Mouse (Mus musculus): ENCODE measurements at regions not wholly inside any gene's neighbourhood (a gene's known extent, or its start where the extent isn't known, plus 50 kb on each side); places are given as distances from the start of the nearest gene placed in this dataset.

- DNase-seq (ENCODE audit: low spot score), result no peak
Measured at GRCm38 (mm10) chr10:116726031-116726430, 144.7 kb upstream of the Cnot2 start.

GRCm38 (mm10) chr10:116721986-116722385 lies 140.7 kb upstream of the Cnot2 start:
- no peak for DNase-seq (ENCODE audit: low spot score)

GRCm38 (mm10) chr10:116719616-116720015 lies 138.3 kb upstream of the Cnot2 start:
- DNase-seq (ENCODE audit: low spot score), result no peak

- DNase-seq (ENCODE audit: low spot score), result no peak
Measured at GRCm38 (mm10) chr10:116717961-116718360, 136.7 kb upstream of the Cnot2 start.

DNA sequence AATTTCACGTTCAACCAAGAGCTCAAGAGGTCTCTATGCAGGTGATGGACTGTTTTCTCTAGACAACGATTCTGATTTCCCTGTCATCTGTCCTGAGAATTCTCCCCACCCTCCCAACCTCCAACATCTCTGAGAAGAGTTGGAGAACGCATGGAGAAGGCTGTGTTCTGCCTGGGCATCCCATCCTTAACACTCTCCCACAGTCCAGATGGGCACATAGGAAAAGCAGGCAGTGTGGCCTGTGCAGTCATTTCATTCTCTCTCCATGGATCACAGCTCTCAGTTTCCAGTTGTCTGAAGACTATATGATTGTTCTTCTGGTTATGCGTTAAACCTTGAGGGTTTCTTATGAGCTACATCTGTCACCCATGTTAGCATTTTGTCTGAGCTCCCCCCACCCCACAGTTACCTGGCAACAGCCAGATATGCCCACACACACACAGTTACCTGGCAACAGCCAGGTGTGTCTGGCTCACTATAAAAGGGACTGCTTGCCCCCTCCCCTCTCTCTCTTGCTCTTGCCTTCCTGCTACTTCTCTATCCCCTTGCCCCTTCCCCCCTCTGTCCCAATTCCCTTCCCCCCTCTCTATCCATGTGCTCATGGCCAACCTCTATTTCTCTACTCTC lies 135.8 kb upstream of the Cnot2 start:
- DNase-seq (ENCODE audit: low spot score), result no peak

GRCm38 (mm10) chr10:116713456-116713855 lies 132.1 kb upstream of the Cnot2 start:
- peak; percentile 71 for DNase-seq (ENCODE audit: low spot score)

DNA sequence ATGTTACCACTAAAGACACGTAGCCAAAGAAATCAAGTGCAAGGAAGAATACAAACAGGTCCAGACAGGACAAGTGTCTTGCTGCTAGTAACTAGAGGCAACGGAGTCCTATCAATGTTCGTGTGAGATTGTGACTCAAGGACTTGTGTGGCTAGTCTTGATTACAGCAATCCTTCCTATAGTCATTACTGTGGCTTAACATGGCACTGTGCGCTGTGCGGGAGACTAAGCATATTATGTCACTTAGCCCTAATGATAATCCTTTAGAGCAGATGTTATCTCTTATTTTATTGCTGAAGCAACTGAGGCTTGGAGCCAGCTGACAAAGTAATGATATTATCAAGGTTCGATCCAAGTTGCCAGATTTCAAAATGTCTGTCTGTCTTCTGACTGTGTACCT lies 125.7 kb upstream of the Cnot2 start:
- DNase-seq (ENCODE audit: low spot score), result no peak

- no peak for DNase-seq (ENCODE audit: low spot score)
Measured at GRCm38 (mm10) chr10:116701281-116701680, 120.0 kb upstream of the Cnot2 start.

DNA sequence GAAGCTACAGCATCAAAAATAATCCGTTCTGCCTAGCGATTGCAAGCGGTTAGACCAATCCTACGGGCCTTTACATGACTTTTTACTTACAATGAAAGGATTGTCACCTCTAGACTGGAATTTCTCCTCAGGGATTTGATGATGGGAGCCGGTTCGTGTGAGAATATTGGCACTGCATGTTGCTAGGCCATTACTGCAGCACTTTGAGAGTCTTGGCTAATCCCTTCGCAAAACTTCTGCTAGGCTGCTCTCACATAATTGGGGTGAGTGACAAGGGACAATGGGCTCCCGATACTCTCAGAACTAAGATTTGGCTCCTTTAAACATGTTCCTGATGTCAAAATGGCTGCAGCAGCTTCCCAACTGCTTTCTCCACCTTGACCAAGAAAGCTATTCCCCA lies 118.4 kb upstream of the Cnot2 start:
- no peak for DNase-seq (ENCODE audit: low spot score)

- no peak for DNase-seq (ENCODE audit: low spot score)
Measured at GRCm38 (mm10) chr10:116697628-116698316, 116.5 kb upstream of the Cnot2 start.

DNA sequence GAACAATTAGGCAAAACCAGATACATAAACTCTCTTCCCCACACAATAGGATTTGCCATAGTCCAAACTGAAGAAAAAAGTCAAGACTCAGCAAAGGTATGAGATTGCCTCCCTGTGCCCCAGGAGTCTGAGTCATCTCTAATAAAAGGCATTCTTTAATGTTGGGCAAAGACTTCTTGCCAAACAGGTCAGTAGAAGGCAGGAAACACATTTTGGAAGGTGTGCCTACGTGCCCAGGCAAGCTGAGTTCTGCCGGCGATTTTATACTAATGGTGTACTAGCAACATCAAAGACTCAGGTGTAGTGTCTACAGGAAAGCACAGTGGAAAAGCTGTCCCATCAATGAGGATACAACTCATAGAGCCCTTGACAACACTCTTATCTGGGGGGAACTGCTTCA lies 112.5 kb upstream of the Cnot2 start:
- no peak for DNase-seq (ENCODE audit: low spot score)

DNA sequence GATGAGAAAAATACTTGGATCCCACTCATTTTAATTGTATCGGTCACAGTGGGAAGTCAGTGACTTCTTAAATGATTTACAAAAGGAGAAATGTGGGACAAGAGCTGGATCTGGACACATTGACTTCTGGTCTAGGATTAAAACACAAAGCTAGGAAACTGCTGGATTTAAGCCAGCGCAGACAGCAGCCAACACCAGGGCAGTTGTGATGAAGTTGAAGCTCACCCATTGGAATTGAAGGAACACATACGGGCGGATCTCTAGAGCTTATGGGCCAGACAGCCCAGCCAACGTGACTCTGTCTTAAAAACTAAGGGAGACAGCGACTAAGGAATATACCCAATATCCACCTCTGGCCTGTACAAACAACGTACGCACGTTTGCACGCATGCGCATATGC lies 105.4 kb upstream of the Cnot2 start:
- DNase-seq (ENCODE audit: low spot score), result no peak

GRCm38 (mm10) chr10:116683374-116683773 lies 102.1 kb upstream of the Cnot2 start:
- no peak for DNase-seq (ENCODE audit: low spot score)

GRCm38 (mm10) chr10:116678950-116679735 lies 97.8 kb upstream of the Cnot2 start:
- no peak for DNase-seq (ENCODE audit: low spot score)

DNA sequence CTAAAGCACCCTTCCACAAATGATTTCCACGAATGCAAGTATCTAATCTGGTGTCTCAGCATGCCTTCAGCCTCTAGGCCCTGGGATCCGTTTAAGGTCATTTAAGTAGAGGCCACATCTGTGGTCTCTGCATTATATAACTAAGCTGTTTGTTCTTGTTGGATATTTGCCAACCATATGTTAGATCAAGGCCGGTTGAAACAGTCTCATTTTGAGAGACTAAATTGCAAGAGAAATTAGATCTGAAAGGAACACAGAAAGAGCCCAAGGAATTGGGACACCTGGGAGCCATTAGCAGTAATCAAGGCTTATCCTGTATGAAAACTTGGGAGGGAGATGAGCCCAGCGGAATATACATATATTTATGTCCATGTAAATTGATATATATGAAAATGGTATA lies 96.6 kb upstream of the Cnot2 start:
- no peak for DNase-seq (ENCODE audit: low spot score)

DNA sequence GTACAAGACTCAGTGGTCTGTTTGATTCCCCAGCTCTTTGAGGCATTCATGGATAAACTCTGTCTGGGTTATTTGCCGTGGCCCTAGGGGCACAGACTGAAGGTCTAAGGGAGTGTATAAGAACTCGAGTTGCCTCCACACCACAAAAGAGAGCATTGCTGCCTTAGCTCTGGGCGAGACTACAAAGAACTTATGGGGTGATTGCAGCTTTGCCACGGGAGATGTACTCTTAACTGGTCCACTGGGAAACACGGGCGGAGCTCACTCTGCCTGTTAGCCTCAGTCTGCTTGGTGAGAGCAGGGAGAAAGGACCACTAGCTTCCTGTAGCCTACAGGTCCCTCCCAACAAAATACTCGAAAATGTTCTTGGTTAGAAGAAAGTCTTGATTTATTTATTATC lies 93.9 kb upstream of the Cnot2 start:
- no peak for DNase-seq (ENCODE audit: low spot score)

- no peak for DNase-seq (ENCODE audit: low spot score)
Measured at GRCm38 (mm10) chr10:116674348-116674747, 93.0 kb upstream of the Cnot2 start.

DNA sequence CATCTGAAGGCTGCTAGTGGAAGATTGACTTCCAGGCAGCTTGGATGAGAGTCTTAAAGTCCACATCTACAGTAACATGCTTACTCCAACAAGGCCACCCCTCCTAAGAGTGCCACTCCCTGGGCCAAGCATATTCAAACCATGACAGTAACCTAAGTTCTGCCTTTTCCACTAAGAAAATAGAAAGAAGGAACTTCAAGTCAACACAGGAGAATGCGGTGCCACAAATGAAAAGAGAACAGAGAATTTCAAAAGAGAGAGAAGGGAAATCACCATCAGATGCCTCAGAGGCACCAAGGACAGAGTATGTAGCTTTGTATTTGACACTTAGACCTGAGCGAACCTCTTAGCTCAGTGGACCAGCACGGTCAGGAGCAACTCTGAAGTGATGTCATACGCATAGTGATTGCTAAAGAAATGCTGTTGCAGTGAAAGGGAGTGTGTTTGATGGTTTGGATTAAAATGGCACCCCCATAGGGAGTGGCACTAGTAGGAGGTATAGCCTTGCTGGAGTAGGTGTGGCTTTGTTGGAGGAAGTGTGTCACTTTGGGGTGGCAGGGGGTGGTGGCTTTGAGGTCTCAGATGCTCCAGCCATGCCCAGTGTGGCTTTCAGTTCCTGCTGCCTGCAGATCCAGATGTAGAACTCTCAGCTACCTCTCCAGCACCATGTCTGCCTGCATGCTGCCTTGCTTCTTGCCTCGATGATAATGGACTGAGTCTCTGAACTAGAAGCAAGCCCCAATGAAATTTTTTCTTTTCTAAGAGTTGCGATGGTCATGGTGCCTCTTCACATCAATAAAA lies 77.1 kb upstream of the Cnot2 start:
- DNase-seq (ENCODE audit: low spot score), result no peak

DNA sequence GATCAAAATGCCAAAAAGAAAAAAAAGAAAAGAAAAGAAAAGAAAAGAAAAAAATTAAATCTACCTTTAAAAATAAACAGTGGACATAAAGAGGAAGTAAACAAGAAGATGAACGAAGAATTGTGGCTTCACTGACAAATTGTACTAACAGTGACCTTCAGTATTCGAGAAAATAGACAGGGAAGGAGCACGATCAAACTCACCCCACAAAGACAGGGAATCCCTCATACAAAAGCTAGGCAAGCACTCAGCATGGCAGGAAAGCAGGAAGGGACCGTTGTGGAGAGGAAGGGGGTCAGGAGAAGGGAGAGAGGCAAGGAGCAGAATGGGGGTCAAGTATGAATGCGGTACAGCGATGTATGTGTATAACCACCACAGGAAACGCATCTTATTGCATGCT lies 74.6 kb upstream of the Cnot2 start:
- DNase-seq (ENCODE audit: low spot score), result no peak

DNA sequence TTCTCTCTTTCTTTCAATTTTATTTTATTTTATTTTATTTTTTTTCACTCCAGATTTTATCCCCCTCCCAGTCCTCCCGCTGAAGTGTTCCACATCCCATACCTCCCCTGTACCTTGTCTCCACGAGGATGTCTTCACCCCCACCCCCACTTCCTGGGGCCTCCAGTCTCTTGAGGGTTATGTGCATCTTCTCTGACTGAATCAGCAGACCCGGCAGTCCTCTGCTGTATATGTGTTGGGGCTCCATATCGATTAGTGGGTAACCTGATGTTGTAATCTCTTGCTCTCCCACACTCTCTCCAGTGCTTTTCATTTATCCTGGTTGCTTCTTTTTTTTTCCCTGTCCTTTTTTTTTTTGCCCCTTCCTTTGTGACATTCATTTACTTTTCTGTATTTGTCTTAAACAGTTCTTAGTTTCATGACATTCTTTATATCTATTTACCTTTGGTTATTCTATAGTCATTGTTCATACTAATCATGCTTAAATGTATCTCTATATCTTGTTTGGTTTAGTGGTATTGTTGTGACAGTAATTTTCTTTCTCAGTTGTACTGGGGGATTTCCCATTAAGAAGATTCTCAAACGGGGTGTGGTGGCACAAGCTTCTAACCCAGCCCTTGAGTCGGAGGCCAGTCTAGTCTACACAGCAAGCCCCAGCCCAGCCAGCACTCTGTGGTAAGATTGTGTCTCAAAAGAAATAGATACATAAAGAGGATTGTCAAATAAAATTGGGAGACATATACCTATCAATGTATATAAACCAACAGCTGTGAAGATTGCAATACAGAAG lies 73.9 kb upstream of the Cnot2 start:
- DNase-seq (ENCODE audit: low spot score), result no peak

- DNase-seq (ENCODE audit: low spot score), result no peak
Measured at GRCm38 (mm10) chr10:116654091-116654490, 72.8 kb upstream of the Cnot2 start.

GRCm38 (mm10) chr10:116653511-116653945 lies 72.2 kb upstream of the Cnot2 start:
- DNase-seq (ENCODE audit: low spot score), result no peak

Measured in testis, postnatal 10 days (tissue).